Mouse (Mus musculus): ENCODE results near the gene Cfb. TPM values are rescaled to one million over a fixed set of nuclear protein-coding genes. Genes with fewer than 3 reads are reported as not detected.

Cfb gene
- not detected for polyA plus RNA-seq (2017; shearing (Covaris generic))

DNA sequence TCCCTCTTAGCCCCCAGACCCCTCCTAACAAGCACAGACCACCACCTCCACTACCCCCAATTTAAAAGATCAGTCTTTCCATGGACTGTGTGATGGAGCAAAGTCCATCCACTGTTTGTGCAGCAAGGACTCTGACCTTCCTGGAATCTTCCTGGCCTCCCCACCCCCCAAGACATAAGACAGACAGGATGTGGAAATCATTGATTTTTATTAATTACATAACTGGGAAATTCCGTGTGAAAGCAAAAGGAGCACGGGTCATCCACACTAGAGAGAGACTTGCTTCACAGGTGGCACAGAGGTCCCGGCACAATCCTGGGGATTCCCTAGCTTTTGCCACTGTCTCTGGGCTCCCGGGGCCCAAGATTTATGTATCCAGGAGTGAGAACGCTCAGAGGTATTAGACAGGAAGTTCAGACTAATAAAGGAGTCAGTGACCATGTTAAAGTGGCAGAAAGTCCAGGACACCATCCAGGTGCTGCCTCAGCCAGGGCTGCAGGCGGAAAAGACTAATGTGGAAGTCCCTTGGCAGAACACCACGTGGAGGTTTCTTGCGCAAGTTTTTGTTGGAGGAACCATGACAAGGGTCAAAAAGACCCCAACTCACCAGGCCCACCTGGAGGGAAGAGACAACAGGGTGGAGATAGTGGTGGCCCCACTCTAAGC is at the start of gene Cfb:
Gene Cfb, minus strand, starts transcription at position 103 of the 666 bp plus-strand sequence.

GRCm38 (mm10) chr17:34898160-34898586 is 35.9 kb upstream of the Cfb start, which contains the start of the genes C2 and Ehmt2:
Gene C2 (minus strand): TSS chr17:34898265.
Gene Ehmt2 (plus strand): TSS chr17:34898469.

GRCm38 (mm10) chr17:34881683-34882310 is 19.5 kb upstream of the Cfb start, which contains the start of gene Gm20547:
Gene Gm20547 (minus strand): TSS chr17:34882042.

DNA sequence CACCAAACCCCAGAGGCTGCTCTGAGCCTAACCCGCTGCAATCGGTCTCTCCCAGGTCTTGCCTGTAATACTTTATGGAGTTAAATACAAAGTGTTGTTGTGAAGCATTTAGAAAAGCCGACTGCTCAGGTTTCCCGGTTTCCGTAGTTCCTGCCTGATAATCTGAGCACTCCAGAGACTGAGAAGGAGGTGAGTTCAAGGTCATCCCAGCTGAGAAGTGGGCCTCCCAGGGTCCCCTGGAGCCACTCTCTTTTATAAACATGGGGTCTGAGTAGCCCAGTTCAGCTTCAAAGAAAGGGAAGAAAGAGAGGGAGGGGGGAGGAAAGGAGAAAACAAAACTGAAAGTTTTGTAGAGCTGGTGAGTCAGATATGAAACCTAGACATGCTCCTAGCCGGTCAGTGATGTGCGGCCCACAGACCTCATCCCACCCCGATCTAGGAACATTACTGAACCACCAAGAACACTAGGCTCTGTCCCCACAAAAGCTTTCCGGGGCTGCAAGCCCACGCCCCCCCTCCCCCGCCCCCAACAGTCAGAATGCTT is 17.1 kb upstream of the Cfb start, which contains the start of gene Zbtb12:
Gene Zbtb12, plus strand, starts transcription at position 148 of the 544 bp plus-strand sequence.

GRCm38 (mm10) chr17:34849722-34850516 is 12.4 kb downstream of the Cfb start, which contains the start of the genes Skiv2l and Nelfe:
Gene Skiv2l (minus strand): TSS chr17:34850210.
Gene Nelfe (plus strand): TSS chr17:34850391.

GRCm38 (mm10) chr17:34836856-34837221 is 25.5 kb downstream of the Cfb start, which contains the start of the genes Stk19 and Dxo:
Gene Stk19 (minus strand): TSS chr17:34836945.
Gene Dxo (plus strand): TSS chr17:34837019.

Other genes starting within 250 kb of the Cfb start
- gene Egfl8, start 246.5 kb downstream of the Cfb start, polyA plus RNA-seq (2017; shearing (Covaris generic)): 3.1 TPM
- gene Ppt2, start 234.0 kb downstream of the Cfb start, polyA plus RNA-seq (2017; shearing (Covaris generic)): 17.4 TPM
- 9.7 TPM for gene Prrt1, start 233.0 kb downstream of the Cfb start, polyA plus RNA-seq (2017; shearing (Covaris generic))
- 2.8 TPM for gene Fkbpl, start 217.8 kb downstream of the Cfb start, polyA plus RNA-seq (2017; shearing (Covaris generic))
- gene Atf6b, start 215.4 kb downstream of the Cfb start, polyA plus RNA-seq (2017; shearing (Covaris generic)): 47.3 TPM
- gene Tnxb, start 192.0 kb downstream of the Cfb start, polyA plus RNA-seq (2017; shearing (Covaris generic)): not detected
- gene C4b, start 118.6 kb downstream of the Cfb start, polyA plus RNA-seq (2017; shearing (Covaris generic)): not detected
- gene Cyp21a1, start 58.0 kb downstream of the Cfb start, polyA plus RNA-seq (2017; shearing (Covaris generic)): not detected
- gene Stk19, start 25.6 kb downstream of the Cfb start, polyA plus RNA-seq (2017; shearing (Covaris generic)): 18.7 TPM
- 89.1 TPM for gene Dxo, start 25.5 kb downstream of the Cfb start, polyA plus RNA-seq (2017; shearing (Covaris generic))
- gene Skiv2l, start 12.3 kb downstream of the Cfb start, polyA plus RNA-seq (2017; shearing (Covaris generic)): 137 TPM
- 27.2 TPM for gene Nelfe, start 12.1 kb downstream of the Cfb start, polyA plus RNA-seq (2017; shearing (Covaris generic))
- gene Zbtb12, start 17.0 kb upstream of the Cfb start, polyA plus RNA-seq (2017; shearing (Covaris generic)): 0.32 TPM
- not detected for gene Gm20547, start 19.5 kb upstream of the Cfb start, polyA plus RNA-seq (2017; shearing (Covaris generic))
- not detected for gene C2, start 35.7 kb upstream of the Cfb start, polyA plus RNA-seq (2017; shearing (Covaris generic))
- 49.8 TPM for gene Ehmt2, start 36.0 kb upstream of the Cfb start, polyA plus RNA-seq (2017; shearing (Covaris generic))
- gene Slc44a4, start 51.9 kb upstream of the Cfb start, polyA plus RNA-seq (2017; shearing (Covaris generic)): not detected
- 116 TPM for gene Neu1, start 68.7 kb upstream of the Cfb start, polyA plus RNA-seq (2017; shearing (Covaris generic))
- 785 TPM for gene Hspa1b, start 96.7 kb upstream of the Cfb start, polyA plus RNA-seq (2017; shearing (Covaris generic))
- 42.4 TPM for gene Gm20481, start 107.4 kb upstream of the Cfb start, polyA plus RNA-seq (2017; shearing (Covaris generic))
- gene Hspa1a, start 109.6 kb upstream of the Cfb start, polyA plus RNA-seq (2017; shearing (Covaris generic)): 403 TPM
- 0.17 TPM for gene Hspa1l, start 110.2 kb upstream of the Cfb start, polyA plus RNA-seq (2017; shearing (Covaris generic))
- 59.4 TPM for gene Lsm2, start 119.3 kb upstream of the Cfb start, polyA plus RNA-seq (2017; shearing (Covaris generic))
- gene Vars, start 138.5 kb upstream of the Cfb start, polyA plus RNA-seq (2017; shearing (Covaris generic)): 151 TPM
- not detected for gene Vwa7, start 154.1 kb upstream of the Cfb start, polyA plus RNA-seq (2017; shearing (Covaris generic))
- not detected for gene Sapcd1, start 165.5 kb upstream of the Cfb start, polyA plus RNA-seq (2017; shearing (Covaris generic))
- 4.4 TPM for gene Msh5, start 184.2 kb upstream of the Cfb start, polyA plus RNA-seq (2017; shearing (Covaris generic))
- 228 TPM for gene Clic1, start 187.4 kb upstream of the Cfb start, polyA plus RNA-seq (2017; shearing (Covaris generic))
- 0.95 TPM for gene Ddah2, start 196.5 kb upstream of the Cfb start, polyA plus RNA-seq (2017; shearing (Covaris generic))
- gene Ly6g6c, start 202.9 kb upstream of the Cfb start, polyA plus RNA-seq (2017; shearing (Covaris generic)): not detected
- not detected for gene Mpig6b, start 203.7 kb upstream of the Cfb start, polyA plus RNA-seq (2017; shearing (Covaris generic))
- gene Ly6g6e, start 214.4 kb upstream of the Cfb start, polyA plus RNA-seq (2017; shearing (Covaris generic)): not detected
- not detected for gene Ly6g6d, start 215.5 kb upstream of the Cfb start, polyA plus RNA-seq (2017; shearing (Covaris generic))
- gene Ly6g6f, start 223.1 kb upstream of the Cfb start, polyA plus RNA-seq (2017; shearing (Covaris generic)): not detected
- gene Abhd16a, start 226.7 kb upstream of the Cfb start, polyA plus RNA-seq (2017; shearing (Covaris generic)): 90.2 TPM
- not detected for gene Ly6g5c, start 245.8 kb upstream of the Cfb start, polyA plus RNA-seq (2017; shearing (Covaris generic))

All from naive thymus-derived CD4-positive, alpha-beta T cell, adult 5 months (primary cell).